Mouse (Mus musculus) stomach, postnatal 0 days (tissue): ENCODE results near the gene Akap6.

Experiments
- CTCF ChIP-seq: IDR thresholded peaks from 2 replicates; pipeline ENCODE4 v1.5.1; 2016; ENCODE audit warnings: antibody characterized with exemption, low read depth, mild to moderate bottlenecking, moderate library complexity
- EP300 ChIP-seq: optimal IDR thresholded peaks from 2 replicates; pipeline ENCODE3; 2016; ENCODE audit warnings: antibody characterized with exemption

GRCm38 (mm10) chr12:52874332-52874923, 175.2 kb downstream of the Akap6 start:
- TF ChIP-seq CTCF = no peak
- no peak for TF ChIP-seq EP300
